Mouse (Mus musculus) adrenal gland, adult (tissue): ENCODE data around the gene Gabbr2.

Experiments
- DNase-seq, 2 experiments: peaks; one replicate each; pipeline ENCODE4 v3.0.0; 2022 to 2023; ENCODE audit warnings: low spot score in 1 of 2; ENCODE audit not compliant: inconsistent age in 2 of 2

Gabbr2 gene

GRCm38 (mm10) chr4:46989842-46990241, 1.8 kb downstream of the Gabbr2 start:
- DNase-seq = peak in 1 of 2 experiments; percentile 57

GRCm38 (mm10) chr4:46988824-46989223, 2.8 kb downstream of the Gabbr2 start:
- DNase-seq = no peak

GRCm38 (mm10) chr4:46988257-46988656, 3.4 kb downstream of the Gabbr2 start:
- DNase-seq = no peak

- no peak for DNase-seq
Measured at GRCm38 (mm10) chr4:46987809-46988208, 3.9 kb downstream of the Gabbr2 start.

GRCm38 (mm10) chr4:46986054-46986453, 5.6 kb downstream of the Gabbr2 start:
- DNase-seq = no peak

GRCm38 (mm10) chr4:46982912-46983311, 8.8 kb downstream of the Gabbr2 start:
- no peak for DNase-seq

- DNase-seq = no peak
Measured at GRCm38 (mm10) chr4:46982094-46982493, 9.6 kb downstream of the Gabbr2 start.

GRCm38 (mm10) chr4:46978371-46978770, 13.3 kb downstream of the Gabbr2 start:
- no peak for DNase-seq

GRCm38 (mm10) chr4:46977161-46977560, 14.5 kb downstream of the Gabbr2 start:
- DNase-seq = no peak

- DNase-seq = no peak
Measured at GRCm38 (mm10) chr4:46976671-46977071, 15.0 kb downstream of the Gabbr2 start.

- no peak for DNase-seq
Measured at GRCm38 (mm10) chr4:46973322-46973721, 18.4 kb downstream of the Gabbr2 start.

GRCm38 (mm10) chr4:46967981-46968380, 23.7 kb downstream of the Gabbr2 start:
- no peak for DNase-seq

GRCm38 (mm10) chr4:46966551-46966950, 25.1 kb downstream of the Gabbr2 start:
- DNase-seq = no peak

GRCm38 (mm10) chr4:46961403-46961802, 30.3 kb downstream of the Gabbr2 start:
- DNase-seq = no peak

- DNase-seq = no peak
Measured at GRCm38 (mm10) chr4:46960208-46960607, 31.5 kb downstream of the Gabbr2 start.

- DNase-seq = no peak
Measured at GRCm38 (mm10) chr4:46959776-46960175, 31.9 kb downstream of the Gabbr2 start.

GRCm38 (mm10) chr4:46957955-46958354, 33.7 kb downstream of the Gabbr2 start:
- DNase-seq = no peak

- no peak for DNase-seq
Measured at GRCm38 (mm10) chr4:46956966-46957365, 34.7 kb downstream of the Gabbr2 start.

- DNase-seq = no peak
Measured at GRCm38 (mm10) chr4:46953021-46953420, 38.7 kb downstream of the Gabbr2 start.

- no peak for DNase-seq
Measured at GRCm38 (mm10) chr4:46952562-46952961, 39.1 kb downstream of the Gabbr2 start.

GRCm38 (mm10) chr4:46934291-46934690, 57.4 kb downstream of the Gabbr2 start:
- no peak for DNase-seq

- no peak for DNase-seq
Measured at GRCm38 (mm10) chr4:46933590-46933989, 58.1 kb downstream of the Gabbr2 start.

- DNase-seq = no peak
Measured at GRCm38 (mm10) chr4:46931706-46932397, 59.8 kb downstream of the Gabbr2 start.
